Mouse (Mus musculus) c-Kit-negative CD71-positive TER-119-positive erythroid progenitor cells, embryonic 14.5 days (primary cell): ENCODE measurements around the gene Trim28.

Experiments
- DNase-seq: peaks from one replicate; pipeline ENCODE4 v3.0.0-alpha.2; 2013; ENCODE audit warnings: low read depth, low spot score

Gene Trim28

GRCm38 (mm10) chr7:13033451-13034147, 34.7 kb downstream of the Trim28 start:
- DNase-seq: no peak

- peak; percentile 85 for DNase-seq
These were observed 35.4 kb downstream of the Trim28 start, which contains the start of gene Chmp2a for GRCm38 (mm10) chr7:13034148-13034977. Gene Chmp2a, minus strand, starts transcription at chr7:13034807.

GRCm38 (mm10) chr7:13035211-13035855, 36.4 kb downstream of the Trim28 start:
- DNase-seq: no peak

- DNase-seq: no peak
These were observed 37.9 kb downstream of the Trim28 start for GRCm38 (mm10) chr7:13036806-13037205.

- no peak for DNase-seq
These were observed 38.5 kb downstream of the Trim28 start for GRCm38 (mm10) chr7:13037366-13037765.

- DNase-seq: peak; percentile 80
These were observed 39.1 kb downstream of the Trim28 start, which contains the start of gene Ube2m for GRCm38 (mm10) chr7:13037901-13038555. Gene Ube2m, minus strand, starts transcription at chr7:13038275.

GRCm38 (mm10) chr7:13038621-13039169, 39.8 kb downstream of the Trim28 start:
- no peak for DNase-seq

GRCm38 (mm10) chr7:13039181-13039580, 40.3 kb downstream of the Trim28 start:
- no peak for DNase-seq

GRCm38 (mm10) chr7:13041256-13041655, 42.3 kb downstream of the Trim28 start:
- DNase-seq: no peak

- no peak for DNase-seq
These were observed 43.6 kb downstream of the Trim28 start for GRCm38 (mm10) chr7:13042511-13042910.

GRCm38 (mm10) chr7:13043120-13043444, 44.2 kb downstream of the Trim28 start:
- DNase-seq: no peak

GRCm38 (mm10) chr7:13043445-13044253, 44.7 kb downstream of the Trim28 start:
- DNase-seq: no peak

- no peak for DNase-seq
These were observed 45.3 kb downstream of the Trim28 start for GRCm38 (mm10) chr7:13044254-13044625.

- DNase-seq: peak; percentile 35
These were observed 47.2 kb downstream of the Trim28 start for GRCm38 (mm10) chr7:13046084-13046483.

- no peak for DNase-seq
These were observed 54.1 kb downstream of the Trim28 start for GRCm38 (mm10) chr7:13053001-13053400.

- DNase-seq: no peak
These were observed 54.6 kb downstream of the Trim28 start for GRCm38 (mm10) chr7:13053501-13053900.

- DNase-seq: no peak
These were observed 55.0 kb downstream of the Trim28 start for GRCm38 (mm10) chr7:13053961-13054286.

- DNase-seq: peak; percentile 70
These were observed 55.5 kb downstream of the Trim28 start, which contains the start of gene Mzf1 for GRCm38 (mm10) chr7:13054287-13055010. Gene Mzf1, minus strand, starts transcription at chr7:13054764.

GRCm38 (mm10) chr7:13056913-13057700, 58.2 kb downstream of the Trim28 start:
- no peak for DNase-seq
